Comparison of ENCODE assay signal across 12 mouse cellular contexts in genomic region chr9:26678288-26678687, GRCm38 (mm10). TPM values are rescaled to one million over a fixed set of nuclear protein-coding genes. Genes with fewer than 3 reads are reported as not detected.
DNase-seq lines count a peak whose midpoint lies in the region; ATAC-seq and TF ChIP-seq lines count a peak whose summit lies in the region.
"Had no signal": no experiment of that assay in that cellular context is flagged by ENCODE, and none has a peak within 500 bp of the region (broad histone marks: within the 10 kb centered on the region; RNA-seq: fewer than 3 reads in every experiment).

No protein-coding gene starts in this region.

- H3K27me3 ChIP-seq in embryonic facial prominence, embryonic 11.5 days (ENCODE audit: control insufficient read depth, insufficient read depth, low read length) = no peaks in the 10 kb centered on the region
- no peaks in the 10 kb centered on the region for H3K27me3 ChIP-seq in embryonic facial prominence, embryonic 10.5 days (replicated peaks; ENCODE audit: low read depth, poor library complexity, severe bottlenecking)
- no peaks in the 10 kb centered on the region for H3K27me3 ChIP-seq in midbrain, embryonic 11.5 days (ENCODE audit: control insufficient read depth, insufficient read depth, low read length)
- no peaks in the 10 kb centered on the region for H3K27me3 ChIP-seq in midbrain, embryonic 16.5 days (ENCODE audit: control insufficient read depth, insufficient read depth, low read depth, low read length)
- H3K27me3 ChIP-seq in kidney, postnatal 0 days (ENCODE audit: insufficient read depth, low read length) = no peaks in the 10 kb centered on the region
- H3K27me3 ChIP-seq in midbrain, embryonic 15.5 days (replicated peaks) = no peaks in the 10 kb centered on the region
- H3K27me3 ChIP-seq in limb, embryonic 10.5 days (ENCODE audit: low read depth, poor library complexity, severe bottlenecking) = no peaks in the 10 kb centered on the region
- no peaks in the 10 kb centered on the region for H3K27me3 ChIP-seq in stomach, postnatal 0 days (ENCODE audit: control insufficient read depth, insufficient read depth, low read length)

- H3K27ac ChIP-seq in embryonic facial prominence, embryonic 11.5 days (replicated peaks; ENCODE audit: low read depth, low read length) = no peak overlapping the region
- H3K27ac ChIP-seq in embryonic facial prominence, embryonic 10.5 days (replicated peaks) = no peak overlapping the region
- H3K27ac ChIP-seq in midbrain, embryonic 11.5 days (ENCODE audit: low read depth, low read length) = no peak overlapping the region
- no peak overlapping the region for H3K27ac ChIP-seq in midbrain, embryonic 16.5 days (ENCODE audit: low read length)
- no peak overlapping the region for H3K27ac ChIP-seq in kidney, postnatal 0 days
- H3K27ac ChIP-seq in midbrain, embryonic 15.5 days = no peak overlapping the region
- H3K27ac ChIP-seq in limb, embryonic 10.5 days = no peak overlapping the region
- H3K27ac ChIP-seq in stomach, postnatal 0 days (replicated peaks) = no peak overlapping the region

- no peaks in the 10 kb centered on the region for H3K9me3 ChIP-seq in embryonic facial prominence, embryonic 11.5 days (replicated peaks; ENCODE audit: control insufficient read depth, low read length)
- H3K9me3 ChIP-seq in embryonic facial prominence, embryonic 10.5 days = no peaks in the 10 kb centered on the region
- no peaks in the 10 kb centered on the region for H3K9me3 ChIP-seq in midbrain, embryonic 11.5 days (ENCODE audit: control insufficient read depth, low read length)
- H3K9me3 ChIP-seq in midbrain, embryonic 16.5 days (replicated peaks; ENCODE audit: control insufficient read depth, low read length, poor library complexity, severe bottlenecking) = no peaks in the 10 kb centered on the region
- no peaks in the 10 kb centered on the region for H3K9me3 ChIP-seq in kidney, postnatal 0 days (replicated peaks; ENCODE audit: low read length)
- H3K9me3 ChIP-seq in midbrain, embryonic 15.5 days = no peaks in the 10 kb centered on the region
- H3K9me3 ChIP-seq in limb, embryonic 10.5 days (replicated peaks) = no peaks in the 10 kb centered on the region
- no peaks in the 10 kb centered on the region for H3K9me3 ChIP-seq in stomach, postnatal 0 days (ENCODE audit: control insufficient read depth, low read length)

- H3K4me2 ChIP-seq in embryonic facial prominence, embryonic 11.5 days (ENCODE audit: low read depth, low read length) = no peak overlapping the region
- H3K4me2 ChIP-seq in midbrain, embryonic 11.5 days = no peak overlapping the region
- no peak overlapping the region for H3K4me2 ChIP-seq in midbrain, embryonic 16.5 days (ENCODE audit: low read length)
- no peak overlapping the region for H3K4me2 ChIP-seq in kidney, postnatal 0 days (ENCODE audit: low read length)
- H3K4me2 ChIP-seq in midbrain, embryonic 15.5 days = no peak overlapping the region
- no peak overlapping the region for H3K4me2 ChIP-seq in stomach, postnatal 0 days (replicated peaks; ENCODE audit: low read depth)
- H3K4me2 ChIP-seq: liver, embryonic 11.5 days had no signal

- TF ChIP-seq EP300 in stomach, postnatal 0 days (optimal IDR thresholded peaks at IDR 0.05) = no peak

- TF ChIP-seq CTCF in kidney, postnatal 0 days (IDR thresholded peaks at IDR 0.05; ENCODE audit: low read depth) = no peak
- TF ChIP-seq CTCF in stomach, postnatal 0 days (IDR thresholded peaks at IDR 0.05; ENCODE audit: low read depth) = no peak

- no peak overlapping the region for H3K4me3 ChIP-seq in embryonic facial prominence, embryonic 11.5 days (ENCODE audit: low read depth, low read length)
- no peak overlapping the region for H3K4me3 ChIP-seq in embryonic facial prominence, embryonic 10.5 days
- H3K4me3 ChIP-seq in midbrain, embryonic 11.5 days (ENCODE audit: low read depth, low read length) = no peak overlapping the region
- no peak overlapping the region for H3K4me3 ChIP-seq in midbrain, embryonic 16.5 days (ENCODE audit: low read depth, low read length)
- H3K4me3 ChIP-seq in kidney, postnatal 0 days (replicated peaks; ENCODE audit: low read depth, low read length) = no peak overlapping the region
- H3K4me3 ChIP-seq in midbrain, embryonic 15.5 days = no peak overlapping the region
- no peak overlapping the region for H3K4me3 ChIP-seq in limb, embryonic 10.5 days
- no peak overlapping the region for H3K4me3 ChIP-seq in stomach, postnatal 0 days (ENCODE audit: low read depth, low read length)

- no peaks in the 10 kb centered on the region for H3K36me3 ChIP-seq in embryonic facial prominence, embryonic 11.5 days (replicated peaks; ENCODE audit: control insufficient read depth, insufficient read depth, low read depth, low read length)
- no peaks in the 10 kb centered on the region for H3K36me3 ChIP-seq in embryonic facial prominence, embryonic 10.5 days (replicated peaks)
- H3K36me3 ChIP-seq in midbrain, embryonic 11.5 days (ENCODE audit: control insufficient read depth, insufficient read depth, low read length) = no peaks in the 10 kb centered on the region
- H3K36me3 ChIP-seq in midbrain, embryonic 16.5 days (ENCODE audit: control insufficient read depth, insufficient read depth, low read length) = no peaks in the 10 kb centered on the region
- H3K36me3 ChIP-seq in kidney, postnatal 0 days (ENCODE audit: insufficient read depth, low read length) = no peaks in the 10 kb centered on the region
- H3K36me3 ChIP-seq in midbrain, embryonic 15.5 days (replicated peaks) = no peaks in the 10 kb centered on the region
- no peaks in the 10 kb centered on the region for H3K36me3 ChIP-seq in limb, embryonic 10.5 days
- H3K36me3 ChIP-seq in stomach, postnatal 0 days (ENCODE audit: control insufficient read depth, insufficient read depth, low read length) = no peaks in the 10 kb centered on the region

- H3K4me1 ChIP-seq in embryonic facial prominence, embryonic 11.5 days (ENCODE audit: control insufficient read depth, insufficient read depth, low read length) = no peaks in the 10 kb centered on the region
- no peaks in the 10 kb centered on the region for H3K4me1 ChIP-seq in embryonic facial prominence, embryonic 10.5 days
- peaks cover 2% of the 10 kb centered on the region; the same call in 1 of the 2 replicates for H3K4me1 ChIP-seq in midbrain, embryonic 11.5 days (ENCODE audit: control insufficient read depth, insufficient read depth, low read length)
- no peaks in the 10 kb centered on the region for H3K4me1 ChIP-seq in midbrain, embryonic 16.5 days (ENCODE audit: control insufficient read depth, insufficient read depth, low read length)
- no peaks in the 10 kb centered on the region for H3K4me1 ChIP-seq in kidney, postnatal 0 days (replicated peaks; ENCODE audit: insufficient read depth, low read length)
- no peaks in the 10 kb centered on the region for H3K4me1 ChIP-seq in midbrain, embryonic 15.5 days
- no peaks in the 10 kb centered on the region for H3K4me1 ChIP-seq in limb, embryonic 10.5 days
- H3K4me1 ChIP-seq in stomach, postnatal 0 days (replicated peaks; ENCODE audit: control insufficient read depth, insufficient read depth) = no peaks in the 10 kb centered on the region

- no peak for ATAC-seq in embryonic facial prominence, embryonic 11.5 days (replicated peaks; ENCODE audit: insufficient number of reproducible peaks, low FRiP score, low TSS enrichment, low read depth)
- ATAC-seq in midbrain, embryonic 11.5 days (ENCODE audit: low FRiP score) = peak; percentile 77; the same call in 1 of the 2 replicates
- ATAC-seq in midbrain, embryonic 16.5 days = no peak
- ATAC-seq in kidney, postnatal 0 days (replicated peaks; ENCODE audit: low FRiP score, low read depth) = peak; percentile 80; the same call in 1 of the 2 replicates
- peak; percentile 37; the same call in 1 of the 2 replicates for ATAC-seq in midbrain, embryonic 15.5 days (replicated peaks)
- no peak for ATAC-seq in stomach, postnatal 0 days (ENCODE audit: low FRiP score, low TSS enrichment)

- peak; percentile 2 for DNase-seq in embryonic facial prominence, embryonic 11.5 days (ENCODE audit: low spot score)
- no peak for DNase-seq in embryonic facial prominence, embryonic 10.5 days (ENCODE audit: low spot score)
- DNase-seq in midbrain, embryonic 11.5 days (ENCODE audit: low spot score, missing footprints) = no peak
- peak; percentile 3 for DNase-seq in kidney, postnatal 0 days (ENCODE audit: low spot score)
- no peak for DNase-seq in limb, embryonic 10.5 days (ENCODE audit: low spot score)
- no peak for DNase-seq in stomach, postnatal 0 days (ENCODE audit: low spot score)
- DNase-seq: layer of hippocampus, adult 9-11 months had no signal

- no peak overlapping the region for H3K9ac ChIP-seq in embryonic facial prominence, embryonic 11.5 days (replicated peaks; ENCODE audit: low read length)
- no peak overlapping the region for H3K9ac ChIP-seq in midbrain, embryonic 11.5 days (ENCODE audit: low read length)
- H3K9ac ChIP-seq in midbrain, embryonic 16.5 days (ENCODE audit: low read depth, low read length) = no peak overlapping the region
- H3K9ac ChIP-seq in kidney, postnatal 0 days (ENCODE audit: low read depth, low read length) = no peak overlapping the region
- no peak overlapping the region for H3K9ac ChIP-seq in midbrain, embryonic 15.5 days
- no peak overlapping the region for H3K9ac ChIP-seq in stomach, postnatal 0 days (ENCODE audit: low read length)

- 33% methylated on average over 6 of the region's 6 CpGs for whole genome bisulfite sequencing in embryonic facial prominence, embryonic 11.5 days
- 23% methylated on average over 6 of the region's 6 CpGs for WGBS in embryonic facial prominence, embryonic 10.5 days
- 17% methylated on average over 6 of the region's 6 CpGs for WGBS in midbrain, embryonic 11.5 days
- 10% methylated on average over 6 of the region's 6 CpGs for WGBS in midbrain, embryonic 16.5 days
- WGBS in kidney, postnatal 0 days = 20% methylated on average over 6 of the region's 6 CpGs
- WGBS in midbrain, embryonic 15.5 days = 25% methylated on average over 6 of the region's 6 CpGs
- WGBS in limb, embryonic 10.5 days = 38% methylated on average over 6 of the region's 6 CpGs
- 15% methylated on average over 6 of the region's 6 CpGs for WGBS in stomach, postnatal 0 days

RNA-seq across cellular contexts. Expression of gene B3gat1, which starts 55.2 kb away (rescaled TPM):
- polyA plus RNA-seq in embryonic facial prominence, embryonic 11.5 days (2014; fragmentation: Nextera tagmentation; extraction: Ambion mirVana) = 1.2 and 1.3 TPM in 2 replicates
- 0.61 and 0.69 TPM in 2 replicates for polyA plus RNA-seq in embryonic facial prominence, embryonic 10.5 days (2016; fragmentation: Nextera tagmentation; extraction: Ambion mirVana)
- 4.7 and 5.7 TPM in 2 replicates for polyA plus RNA-seq in midbrain, embryonic 11.5 days (2014; fragmentation: Nextera tagmentation; extraction: Ambion mirVana)
- polyA plus RNA-seq in midbrain, embryonic 16.5 days (2015; fragmentation: Nextera tagmentation; extraction: Ambion mirVana) = 40.7 and 41.5 TPM in 2 replicates
- polyA plus RNA-seq in kidney, postnatal 0 days (2015; fragmentation: Nextera tagmentation; extraction: Ambion mirVana) = 0.08 TPM in 1 of 2 replicates, not detected in the other
- 44.6 and 45.7 TPM in 2 replicates for polyA plus RNA-seq in midbrain, embryonic 15.5 days (2015; fragmentation: Nextera tagmentation; extraction: Ambion mirVana)
- 0.05 and 0.21 TPM in 2 replicates for polyA plus RNA-seq in limb, embryonic 10.5 days (2016; fragmentation: Nextera tagmentation; extraction: Ambion mirVana)
- polyA plus RNA-seq in stomach, postnatal 0 days (2015; fragmentation: Nextera tagmentation; extraction: Ambion mirVana) = 0.02 and 0.05 TPM in 2 replicates
- polyA plus RNA-seq: gonadal fat pad, adult 2 months; liver, embryonic 11.5 days; small intestine, adult 2 months had no signal

Comparison
In these comparisons a context has a peak if more than half of its experiments do, and no peak if none do; other contexts are left out.
1. ATAC-seq: peak in midbrain, embryonic 11.5 days (single experiment), kidney, postnatal 0 days (single experiment) and midbrain, embryonic 15.5 days (single experiment); none in embryonic facial prominence, embryonic 11.5 days (single experiment), midbrain, embryonic 16.5 days (single experiment) and stomach, postnatal 0 days (single experiment).
2. DNase-seq: peak in embryonic facial prominence, embryonic 11.5 days (single experiment) and kidney, postnatal 0 days (single experiment); none in embryonic facial prominence, embryonic 10.5 days (single experiment), midbrain, embryonic 11.5 days (single experiment), limb, embryonic 10.5 days (single experiment) and stomach, postnatal 0 days (single experiment).